Mouse (Mus musculus) hindbrain, embryonic 12.5 days (tissue): ENCODE results near the gene Tmem108. TPM values are rescaled to one million over a fixed set of nuclear protein-coding genes. Genes with fewer than 3 reads are reported as not detected.

Experiments
- ATAC-seq: fragments of 200-750 bp; cut with Nextera tagmentation; 2 replicates; pipeline ENCODE4 v1.8.0; 2017; ENCODE audit warnings: moderate TSS enrichment; ENCODE audit not compliant: low FRiP score
- H3K27ac ChIP-seq: fragments of 300-500 bp; sonication (generic); 2 replicates; pipeline ENCODE4 v1.5.1; 2016; ENCODE audit warnings: mild to moderate bottlenecking
- H3K27me3 ChIP-seq: fragments of 300-500 bp; sonication (generic); 2 replicates; pipeline ENCODE4 v1.6.1; 2016; ENCODE audit warnings: mild to moderate bottlenecking
- H3K36me3 ChIP-seq: fragments of 300-500 bp; sonication (generic); 2 replicates; pipeline ENCODE4 v1.6.1; 2016; ENCODE audit warnings: mild to moderate bottlenecking
- H3K4me1 ChIP-seq: fragments of 300-500 bp; sonication (generic); 2 replicates; pipeline ENCODE4 v1.6.1; 2016
- H3K4me2 ChIP-seq: fragments of 300-500 bp; sonication (generic); replicated peaks from 2 replicates; pipeline ENCODE4 v1.6.1; 2016; ENCODE audit warnings: mild to moderate bottlenecking
- H3K4me3 ChIP-seq: fragments of 300-500 bp; sonication (generic); 2 replicates; pipeline ENCODE4 v1.5.1; 2016; ENCODE audit warnings: mild to moderate bottlenecking
- H3K9ac ChIP-seq: fragments of 300-500 bp; sonication (generic); 2 replicates; pipeline ENCODE4 v1.6.1; 2016; ENCODE audit warnings: mild to moderate bottlenecking, moderate library complexity
- H3K9me3 ChIP-seq: fragments of 300-500 bp; sonication (generic); replicated peaks from 2 replicates; pipeline ENCODE4 v1.6.1; 2016; ENCODE audit warnings: mild to moderate bottlenecking
- WGBS: fragments of 180-500 bp; shearing (Covaris S2); methylation state at CpG from one replicate; pipeline ENCODE4 v1.1.7; 2016; 5-methylcytosine and 5-hydroxymethylcytosine counted together
- polyA plus RNA-seq: library from polyadenylated mRNA; unstranded; fragments of >200 nt; fragmentation: Nextera tagmentation; extraction: Ambion mirVana; gene quantifications from 2 replicates; pipeline ENCODE4 v1.2.1, GENCODE M21; 2016

Gene Tmem108
- polyA plus RNA-seq, 1 experiment from 2014 or later = 22.4 TPM

DNA sequence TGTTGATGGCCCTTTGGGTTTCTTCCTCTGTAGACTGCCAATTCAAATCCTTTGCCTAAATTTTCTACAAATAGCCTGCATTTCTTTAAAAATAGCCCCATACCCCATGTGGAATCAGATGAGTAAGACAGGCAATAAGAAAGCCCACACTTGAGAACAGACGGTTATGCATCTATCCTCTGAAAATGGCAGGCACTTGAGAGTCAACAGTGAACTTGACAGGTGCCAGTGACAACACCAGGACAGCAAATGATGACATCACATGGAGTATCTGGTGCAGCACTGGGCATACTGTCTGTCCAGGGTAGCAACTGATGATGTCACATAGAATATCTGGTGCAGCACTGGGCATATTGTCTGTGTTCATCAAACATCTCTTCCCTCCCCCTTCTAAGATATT, 61.4 kb downstream of the Tmem108 start:
- H3K9ac ChIP-seq = no peak overlapping the region
- no peaks in the 10 kb centered on the region for H3K27me3 ChIP-seq
- no peaks in the 10 kb centered on the region for H3K9me3 ChIP-seq
- no peak overlapping the region for H3K27ac ChIP-seq
- H3K4me1 ChIP-seq = peaks cover 12% of the 10 kb centered on the region
- H3K4me3 ChIP-seq = no peak overlapping the region
- no peak overlapping the region for H3K4me2 ChIP-seq
- ATAC-seq = no peak
- WGBS = 97% methylated on average over 1 of the region's 1 CpGs
- no peaks in the 10 kb centered on the region for H3K36me3 ChIP-seq

GRCm38 (mm10) chr9:103696967-103697366, 64.7 kb downstream of the Tmem108 start:
- H3K9me3 ChIP-seq = no peaks in the 10 kb centered on the region
- H3K9ac ChIP-seq = no peak overlapping the region
- H3K4me3 ChIP-seq = no peak overlapping the region
- H3K36me3 ChIP-seq = no peaks in the 10 kb centered on the region
- peak overlapping the region; percentile 44; the same call in 1 of the 2 replicates for H3K27ac ChIP-seq
- ATAC-seq = no peak
- H3K4me2 ChIP-seq = no peak overlapping the region
- H3K27me3 ChIP-seq = no peaks in the 10 kb centered on the region
- 77% methylated on average over 6 of the region's 6 CpGs for WGBS
- peaks cover 14% of the 10 kb centered on the region for H3K4me1 ChIP-seq

- no peaks in the 10 kb centered on the region for H3K9me3 ChIP-seq
- ATAC-seq = no peak
- no peak overlapping the region for H3K4me3 ChIP-seq
- no peaks in the 10 kb centered on the region for H3K36me3 ChIP-seq
- H3K9ac ChIP-seq = no peak overlapping the region
- H3K4me2 ChIP-seq = no peak overlapping the region
- peaks cover 5% of the 10 kb centered on the region; the same call in 1 of the 2 replicates for H3K4me1 ChIP-seq
- no peaks in the 10 kb centered on the region for H3K27me3 ChIP-seq
- no peak overlapping the region for H3K27ac ChIP-seq
These were observed 67.8 kb downstream of the Tmem108 start for GRCm38 (mm10) chr9:103693826-103694225.

DNA sequence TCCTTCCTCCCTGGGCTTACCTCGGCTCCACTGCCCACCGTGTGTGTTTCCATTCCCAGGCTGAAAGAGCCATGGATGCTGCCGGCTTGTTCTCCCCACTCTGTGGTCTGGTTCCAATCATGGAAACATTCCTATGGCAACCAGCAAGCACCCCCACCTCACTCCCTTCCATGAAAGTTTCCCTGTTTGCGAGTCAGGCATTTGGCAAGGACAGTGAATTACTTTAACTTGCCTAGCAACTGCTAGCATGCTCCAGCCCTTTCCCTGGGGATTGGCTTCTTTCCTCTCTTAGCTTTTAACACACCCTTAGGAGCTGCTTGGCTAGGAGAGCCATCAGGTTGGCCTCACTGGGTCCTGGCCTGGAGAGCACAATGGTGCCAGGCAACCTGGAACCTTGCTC, 68.9 kb downstream of the Tmem108 start:
- no peak for ATAC-seq
- Histone ChIP-seq H3K4me2 (no peak overlapping the region), H3K36me3 (no peaks in the 10 kb centered on the region), H3K4me1 (peaks cover 6% of the 10 kb centered on the region), H3K9me3 (no peaks in the 10 kb centered on the region), H3K4me3 (no peak overlapping the region), H3K27ac (no peak overlapping the region), H3K27me3 (no peaks in the 10 kb centered on the region), H3K9ac (no peak overlapping the region)
- 59% methylated on average over 4 of the region's 4 CpGs for WGBS

DNA sequence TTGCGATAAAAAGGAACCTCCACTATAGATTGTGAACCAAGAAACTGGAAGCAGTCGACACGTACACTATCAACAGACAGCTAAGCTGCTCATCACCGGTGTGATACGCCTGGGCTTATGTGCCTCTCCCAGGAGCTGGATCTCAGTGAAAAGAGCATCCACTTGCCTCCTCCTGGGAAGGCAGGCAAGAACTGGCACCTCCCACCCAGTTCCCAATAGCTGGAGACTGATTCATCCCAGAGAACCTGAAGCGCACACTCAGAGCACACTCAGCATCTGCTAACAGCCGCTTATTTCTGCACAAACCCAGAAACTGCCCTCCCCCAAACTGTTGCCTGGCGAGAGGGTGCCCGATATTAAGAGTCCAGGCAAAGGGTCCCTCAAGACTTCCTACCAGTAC, 69.8 kb downstream of the Tmem108 start:
- no peak overlapping the region for H3K4me2 ChIP-seq
- no peaks in the 10 kb centered on the region for H3K9me3 ChIP-seq
- H3K36me3 ChIP-seq = no peaks in the 10 kb centered on the region
- 91% methylated on average over 9 of the region's 9 CpGs for WGBS
- H3K4me1 ChIP-seq = peaks cover 10% of the 10 kb centered on the region
- no peak overlapping the region for H3K9ac ChIP-seq
- H3K27me3 ChIP-seq = no peaks in the 10 kb centered on the region
- ATAC-seq = no peak
- no peak overlapping the region for H3K4me3 ChIP-seq
- no peak overlapping the region for H3K27ac ChIP-seq

- Histone ChIP-seq H3K36me3 (no peaks in the 10 kb centered on the region), H3K9ac (no peak overlapping the region), H3K4me3 (no peak overlapping the region), H3K27ac (no peak overlapping the region), H3K27me3 (no peaks in the 10 kb centered on the region), H3K4me2 (no peak overlapping the region), H3K9me3 (no peaks in the 10 kb centered on the region), H3K4me1 (peaks cover 12% of the 10 kb centered on the region)
- WGBS = 56% methylated on average over 3 of the region's 3 CpGs
- no peak for ATAC-seq
These were observed 71.2 kb downstream of the Tmem108 start for GRCm38 (mm10) chr9:103690446-103690845.

GRCm38 (mm10) chr9:103689697-103690096, 71.9 kb downstream of the Tmem108 start:
- no peak overlapping the region for H3K9ac ChIP-seq
- H3K9me3 ChIP-seq = no peaks in the 10 kb centered on the region
- H3K27ac ChIP-seq = no peak overlapping the region
- 78% methylated on average over 7 of the region's 7 CpGs for WGBS
- no peak overlapping the region for H3K4me3 ChIP-seq
- no peak overlapping the region for H3K4me2 ChIP-seq
- no peaks in the 10 kb centered on the region for H3K27me3 ChIP-seq
- peaks cover 12% of the 10 kb centered on the region for H3K4me1 ChIP-seq
- no peaks in the 10 kb centered on the region for H3K36me3 ChIP-seq
- no peak for ATAC-seq

DNA sequence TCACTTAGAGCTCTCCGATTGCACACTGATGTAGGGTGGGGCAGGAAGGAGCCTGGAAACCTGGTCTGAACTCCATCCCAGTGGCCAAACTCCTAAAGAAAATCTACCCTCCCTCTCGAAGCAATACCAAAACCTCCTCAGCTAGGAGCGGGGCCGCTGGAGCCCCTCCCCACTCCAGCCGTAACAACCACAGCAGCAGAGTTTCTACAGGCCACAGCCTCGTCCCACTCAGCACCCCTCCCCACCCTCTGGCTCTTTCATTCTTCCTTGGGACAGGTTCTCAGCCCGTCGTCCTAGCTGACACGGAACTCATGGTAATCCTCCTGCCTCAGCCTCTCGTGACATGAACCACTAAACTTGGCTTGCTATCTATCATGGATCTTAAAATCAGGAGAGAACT, 72.6 kb downstream of the Tmem108 start:
- Histone ChIP-seq H3K27me3 (no peaks in the 10 kb centered on the region), H3K27ac (no peak overlapping the region), H3K4me3 (no peak overlapping the region), H3K9ac (no peak overlapping the region), H3K4me1 (peaks cover 12% of the 10 kb centered on the region), H3K4me2 (no peak overlapping the region), H3K36me3 (no peaks in the 10 kb centered on the region), H3K9me3 (no peaks in the 10 kb centered on the region)
- no peak for ATAC-seq
- WGBS = 89% methylated on average over 10 of the region's 10 CpGs

- H3K27me3 ChIP-seq = no peaks in the 10 kb centered on the region
- H3K4me1 ChIP-seq = peaks cover 10% of the 10 kb centered on the region
- no peak overlapping the region for H3K4me3 ChIP-seq
- H3K4me2 ChIP-seq = no peak overlapping the region
- no peak for ATAC-seq
- 46% methylated on average over 6 of the region's 6 CpGs for WGBS
- no peak overlapping the region for H3K27ac ChIP-seq
- no peaks in the 10 kb centered on the region for H3K9me3 ChIP-seq
- no peaks in the 10 kb centered on the region for H3K36me3 ChIP-seq
- H3K9ac ChIP-seq = no peak overlapping the region
These were observed 74.5 kb downstream of the Tmem108 start for GRCm38 (mm10) chr9:103687130-103687529.

GRCm38 (mm10) chr9:103681741-103682330, 79.8 kb downstream of the Tmem108 start:
- Histone ChIP-seq H3K4me3 (no peak overlapping the region), H3K9me3 (no peaks in the 10 kb centered on the region), H3K27me3 (no peaks in the 10 kb centered on the region), H3K4me2 (no peak overlapping the region), H3K9ac (no peak overlapping the region), H3K27ac (no peak overlapping the region), H3K4me1 (peaks cover 8% of the 10 kb centered on the region), H3K36me3 (no peaks in the 10 kb centered on the region)
- no peak for ATAC-seq
- 76% methylated on average over 4 of the region's 4 CpGs for WGBS

GRCm38 (mm10) chr9:103679234-103679633, 82.4 kb downstream of the Tmem108 start:
- Histone ChIP-seq H3K9ac (no peak overlapping the region), H3K27ac (no peak overlapping the region), H3K4me1 (peaks cover 8% of the 10 kb centered on the region; the same call in 1 of the 2 replicates), H3K36me3 (no peaks in the 10 kb centered on the region), H3K9me3 (no peaks in the 10 kb centered on the region), H3K4me3 (no peak overlapping the region), H3K4me2 (no peak overlapping the region), H3K27me3 (no peaks in the 10 kb centered on the region)
- no peak for ATAC-seq
- 37% methylated on average over 2 of the region's 2 CpGs for WGBS

DNA sequence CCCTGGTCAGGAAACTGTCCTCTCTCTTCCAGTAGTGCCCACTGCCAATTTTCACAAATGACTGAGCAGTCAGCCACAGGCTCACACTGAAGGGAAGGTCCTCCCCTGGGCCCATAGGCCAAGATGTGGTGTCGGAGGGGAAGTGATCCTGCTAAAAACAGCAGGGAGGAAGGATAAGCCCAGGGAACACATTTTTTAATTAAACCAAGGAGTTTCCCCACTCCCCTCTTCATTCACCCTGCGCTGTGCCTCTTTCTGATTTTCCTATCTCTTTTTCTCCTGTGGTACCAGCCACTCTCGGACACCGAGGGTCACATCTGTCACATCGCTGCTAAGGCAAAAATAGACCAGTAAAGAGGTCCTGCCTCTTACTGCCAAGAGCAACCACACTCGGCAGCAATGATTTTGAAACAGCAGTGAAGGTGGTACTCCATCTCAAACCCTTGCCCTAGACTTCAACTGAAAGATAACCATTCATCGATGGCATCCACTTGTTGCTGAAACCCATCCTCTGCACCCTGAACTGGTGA, 83.0 kb downstream of the Tmem108 start:
- 63% methylated on average over 7 of the region's 7 CpGs for WGBS
- Histone ChIP-seq H3K9ac (no peak overlapping the region), H3K27ac (no peak overlapping the region), H3K4me2 (no peak overlapping the region), H3K36me3 (no peaks in the 10 kb centered on the region), H3K4me3 (no peak overlapping the region), H3K27me3 (no peaks in the 10 kb centered on the region), H3K4me1 (peaks cover 8% of the 10 kb centered on the region; the same call in 1 of the 2 replicates), H3K9me3 (no peaks in the 10 kb centered on the region)
- ATAC-seq = no peak

- no peak for ATAC-seq
- no peak overlapping the region for H3K9ac ChIP-seq
- no peaks in the 10 kb centered on the region for H3K9me3 ChIP-seq
- H3K4me1 ChIP-seq = peaks cover 8% of the 10 kb centered on the region; the same call in 1 of the 2 replicates
- no peaks in the 10 kb centered on the region for H3K27me3 ChIP-seq
- 88% methylated on average over 5 of the region's 5 CpGs for WGBS
- H3K36me3 ChIP-seq = no peaks in the 10 kb centered on the region
- H3K4me2 ChIP-seq = no peak overlapping the region
- H3K4me3 ChIP-seq = no peak overlapping the region
- no peak overlapping the region for H3K27ac ChIP-seq
These were observed 83.8 kb downstream of the Tmem108 start for GRCm38 (mm10) chr9:103677811-103678210.
